Mouse (Mus musculus) neural tube, embryonic 11.5 days (tissue): ENCODE results near the gene Adh7. TPM values are rescaled to one million over a fixed set of nuclear protein-coding genes. Genes with fewer than 3 reads are reported as not detected.

Experiments
- ATAC-seq: fragments of 200-750 bp; cut with Nextera tagmentation; 2 replicates; pipeline ENCODE4 v1.8.0; 2017; ENCODE audit warnings: moderate number of reproducible peaks, mild to moderate bottlenecking, moderate TSS enrichment, moderate library complexity; ENCODE audit not compliant: insufficient read depth, low FRiP score, low TSS enrichment
- DNase-seq: peaks from one replicate; pipeline ENCODE4 v3.0.0-alpha.2; 2015; ENCODE audit warnings: low spot score
- H3K27ac ChIP-seq: fragments of 300-500 bp; sonication (generic); 2 replicates; pipeline ENCODE4 v1.5.1; 2014; ENCODE audit warnings: low read depth, mild to moderate bottlenecking, low read length
- H3K27me3 ChIP-seq: fragments of 300-500 bp; sonication (generic); 2 replicates; pipeline ENCODE4 v1.6.1; 2014; ENCODE audit warnings: mild to moderate bottlenecking, low read length, mixed read lengths; ENCODE audit not compliant: control insufficient read depth, insufficient read depth
- H3K36me3 ChIP-seq: fragments of 300-500 bp; sonication (generic); 2 replicates; pipeline ENCODE4 v1.6.1; 2014; ENCODE audit warnings: mild to moderate bottlenecking, low read length, moderate library complexity, mixed read lengths; ENCODE audit not compliant: control insufficient read depth, insufficient read depth
- H3K4me1 ChIP-seq: fragments of 300-500 bp; sonication (generic); 2 replicates; pipeline ENCODE4 v1.6.1; 2014; ENCODE audit warnings: low read length, mixed read lengths; ENCODE audit not compliant: control insufficient read depth, insufficient read depth
- H3K4me2 ChIP-seq: fragments of 300-500 bp; sonication (generic); 2 replicates; pipeline ENCODE4 v1.6.1; 2014; ENCODE audit warnings: low read depth, mild to moderate bottlenecking, moderate library complexity
- H3K4me3 ChIP-seq: fragments of 300-500 bp; sonication (generic); 2 replicates; pipeline ENCODE4 v1.5.1; 2014; ENCODE audit warnings: low read depth, low read length
- H3K9ac ChIP-seq: fragments of 300-500 bp; sonication (generic); 2 replicates; pipeline ENCODE4 v1.6.1; 2014; ENCODE audit warnings: mild to moderate bottlenecking, low read length
- H3K9me3 ChIP-seq: fragments of 300-500 bp; sonication (generic); 2 replicates; pipeline ENCODE4 v1.6.1; 2016; ENCODE audit warnings: low read length; ENCODE audit not compliant: control insufficient read depth
- WGBS: fragments of 180-500 bp; shearing (Covaris S2); extraction: QIAGEN DNeasy Blood & Tissue Kit; methylation state at CpG from one replicate; pipeline ENCODE4 v1.1.7; 2014; 5-methylcytosine and 5-hydroxymethylcytosine counted together
- polyA plus RNA-seq: library from polyadenylated mRNA; unstranded; fragments of >200 nt; fragmentation: Nextera tagmentation; extraction: Ambion mirVana; gene quantifications from 2 replicates; pipeline ENCODE4 v1.2.1, GENCODE M21; 2014

The Adh7 gene
- polyA plus RNA-seq, 1 experiment from 2014 or later = 0.13 TPM

GRCm38 (mm10) chr3:138227082-138227481, 9.5 kb downstream of the Adh7 start:
- no peak overlapping the region for H3K9ac ChIP-seq
- no peak overlapping the region for H3K4me2 ChIP-seq
- H3K4me1 ChIP-seq = no peaks in the 10 kb centered on the region
- H3K27ac ChIP-seq = no peak overlapping the region
- H3K27me3 ChIP-seq = no peaks in the 10 kb centered on the region
- 99% methylated on average over 2 of the region's 2 CpGs for WGBS
- no peaks in the 10 kb centered on the region for H3K36me3 ChIP-seq
- no peak for ATAC-seq
- no peak overlapping the region for H3K4me3 ChIP-seq
- no peaks in the 10 kb centered on the region for H3K9me3 ChIP-seq
- DNase-seq = no peak

- no peak for DNase-seq
- no peaks in the 10 kb centered on the region for H3K4me1 ChIP-seq
These were observed 10.2 kb downstream of the Adh7 start for GRCm38 (mm10) chr3:138227782-138228181.

GRCm38 (mm10) chr3:138229448-138229847, 11.9 kb downstream of the Adh7 start:
- H3K27ac ChIP-seq = no peak overlapping the region
- no peak overlapping the region for H3K4me3 ChIP-seq
- H3K36me3 ChIP-seq = no peaks in the 10 kb centered on the region
- H3K27me3 ChIP-seq = no peaks in the 10 kb centered on the region
- H3K9me3 ChIP-seq = no peaks in the 10 kb centered on the region
- no peak for DNase-seq
- H3K4me2 ChIP-seq = no peak overlapping the region
- ATAC-seq = no peak
- no peaks in the 10 kb centered on the region for H3K4me1 ChIP-seq
- WGBS = 85% methylated on average over 1 of the region's 1 CpGs
- no peak overlapping the region for H3K9ac ChIP-seq

More at GRCm38 (mm10) chr3:138227782-138228181, 10.2 kb downstream of the Adh7 start:
- Histone ChIP-seq H3K27me3 (no peaks in the 10 kb centered on the region), H3K4me3 (no peak overlapping the region), H3K4me2 (no peak overlapping the region), H3K27ac (no peak overlapping the region), H3K9me3 (no peaks in the 10 kb centered on the region), H3K9ac (no peak overlapping the region), H3K36me3 (no peaks in the 10 kb centered on the region)
- 96% methylated on average over 8 of the region's 8 CpGs for WGBS
- ATAC-seq = no peak

GRCm38 (mm10) chr3:138230266-138230665, 12.7 kb downstream of the Adh7 start:
- H3K4me3 ChIP-seq = no peak overlapping the region
- no peak overlapping the region for H3K4me2 ChIP-seq
- no peak overlapping the region for H3K9ac ChIP-seq
- no peaks in the 10 kb centered on the region for H3K9me3 ChIP-seq
- H3K27ac ChIP-seq = no peak overlapping the region
- no peak for ATAC-seq
- no peaks in the 10 kb centered on the region for H3K27me3 ChIP-seq
- no peaks in the 10 kb centered on the region for H3K4me1 ChIP-seq
- WGBS = 67% methylated on average over 3 of the region's 3 CpGs
- H3K36me3 ChIP-seq = no peaks in the 10 kb centered on the region
- no peak for DNase-seq

- ATAC-seq = no peak
- no peak overlapping the region for H3K27ac ChIP-seq
- H3K36me3 ChIP-seq = no peaks in the 10 kb centered on the region
- no peak overlapping the region for H3K4me3 ChIP-seq
- no peak overlapping the region for H3K9ac ChIP-seq
- H3K4me1 ChIP-seq = no peaks in the 10 kb centered on the region
- H3K27me3 ChIP-seq = no peaks in the 10 kb centered on the region
- WGBS = 90% methylated on average over 2 of the region's 2 CpGs
- no peaks in the 10 kb centered on the region for H3K9me3 ChIP-seq
- no peak overlapping the region for H3K4me2 ChIP-seq
- no peak for DNase-seq
These were observed 14.0 kb downstream of the Adh7 start for GRCm38 (mm10) chr3:138231531-138231930.

- Histone ChIP-seq H3K27me3 (no peaks in the 10 kb centered on the region), H3K4me3 (no peak overlapping the region), H3K9me3 (no peaks in the 10 kb centered on the region), H3K9ac (no peak overlapping the region), H3K27ac (no peak overlapping the region), H3K4me2 (no peak overlapping the region), H3K36me3 (no peaks in the 10 kb centered on the region), H3K4me1 (no peaks in the 10 kb centered on the region)
- WGBS = 79% methylated on average over 11 of the region's 11 CpGs
- ATAC-seq (no peak), DNase-seq (no peak)
These were observed 19.1 kb downstream of the Adh7 start for GRCm38 (mm10) chr3:138236546-138237163.

- Histone ChIP-seq H3K9ac (no peak overlapping the region), H3K36me3 (no peaks in the 10 kb centered on the region), H3K27ac (no peak overlapping the region), H3K4me1 (no peaks in the 10 kb centered on the region), H3K4me3 (no peak overlapping the region), H3K4me2 (no peak overlapping the region), H3K27me3 (no peaks in the 10 kb centered on the region), H3K9me3 (no peaks in the 10 kb centered on the region)
- no peak for DNase-seq
- no peak for ATAC-seq
- 89% methylated on average over 10 of the region's 10 CpGs for WGBS
These were observed 20.5 kb downstream of the Adh7 start for GRCm38 (mm10) chr3:138238046-138238445.

GRCm38 (mm10) chr3:138239461-138239860, 21.9 kb downstream of the Adh7 start:
- H3K27me3 ChIP-seq = no peaks in the 10 kb centered on the region
- H3K9me3 ChIP-seq = no peaks in the 10 kb centered on the region
- H3K4me3 ChIP-seq = no peak overlapping the region
- no peak overlapping the region for H3K27ac ChIP-seq
- DNase-seq (no peak), ATAC-seq (no peak)
- H3K9ac ChIP-seq = no peak overlapping the region
- no peaks in the 10 kb centered on the region for H3K36me3 ChIP-seq
- H3K4me1 ChIP-seq = no peaks in the 10 kb centered on the region
- H3K4me2 ChIP-seq = no peak overlapping the region
- WGBS = 88% methylated on average over 6 of the region's 6 CpGs

GRCm38 (mm10) chr3:138240411-138240810, 22.9 kb downstream of the Adh7 start:
- Histone ChIP-seq H3K27ac (no peak overlapping the region), H3K4me3 (no peak overlapping the region), H3K27me3 (no peaks in the 10 kb centered on the region), H3K4me2 (no peak overlapping the region), H3K36me3 (no peaks in the 10 kb centered on the region), H3K9me3 (no peaks in the 10 kb centered on the region), H3K9ac (no peak overlapping the region), H3K4me1 (no peaks in the 10 kb centered on the region)
- ATAC-seq = no peak
- WGBS = 90% methylated on average over 3 of the region's 3 CpGs
- DNase-seq = no peak
